Comparison of ENCODE assay signal across 10 mouse cellular contexts in the genomic region with DNA sequence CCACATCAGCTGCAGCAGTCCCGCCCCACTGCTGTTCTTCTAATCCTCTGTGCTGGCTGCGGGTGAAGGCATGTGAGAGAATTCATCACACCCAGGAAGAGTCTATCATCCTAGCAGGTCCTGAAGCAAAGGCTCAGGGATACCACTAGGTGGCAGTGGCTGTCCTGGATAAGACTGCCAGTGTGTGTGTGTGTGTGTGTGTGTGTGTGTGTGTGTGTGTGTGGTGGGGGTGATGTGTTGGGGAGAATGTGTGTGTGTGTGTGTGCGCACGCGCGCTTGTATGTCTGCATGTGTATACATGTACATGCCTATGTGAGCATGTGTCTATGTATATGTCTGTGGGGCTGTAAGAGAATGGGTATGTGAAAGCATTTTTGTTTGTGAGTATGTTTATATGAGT. TPM values are rescaled to one million over a fixed set of nuclear protein-coding genes. Genes with fewer than 3 reads are reported as not detected.
DNase-seq lines count a peak whose midpoint lies in the region; ATAC-seq and TF ChIP-seq lines count a peak whose summit lies in the region.
"Had no signal": no experiment of that assay in that cellular context is flagged by ENCODE, and none has a peak within 500 bp of the region (broad histone marks: within the 10 kb centered on the region; RNA-seq: fewer than 3 reads in every experiment).

No protein-coding gene starts in this region.

- no peak overlapping the region for H3K9ac ChIP-seq in kidney, embryonic 16.5 days (replicated peaks; ENCODE audit: low read length)
- no peak overlapping the region for H3K9ac ChIP-seq in MEL (ENCODE audit: control insufficient read depth, low read depth, low read length, poor library complexity, severe bottlenecking)
- no peak overlapping the region for H3K9ac ChIP-seq in forebrain, postnatal 0 days
- no peak overlapping the region for H3K9ac ChIP-seq in midbrain, embryonic 13.5 days (replicated peaks)
- H3K9ac ChIP-seq: limb, embryonic 15.5 days had no signal

- TF ChIP-seq CTCF in C2C12 (IDR thresholded peaks at IDR 0.05; ENCODE audit: control insufficient read depth, insufficient read depth, insufficient read length), result peak; percentile 76
- TF ChIP-seq CTCF in MEL (IDR thresholded peaks at IDR 0.05 in 2 of 3, conservative IDR thresholded peaks at IDR 0.05 in 1 of 3; ENCODE audit: control insufficient read depth in 1 of 3, insufficient read depth in 1 of 3, low read depth in 2 of 3, low read length in 3 of 3, poor library complexity in 1 of 3, severe bottlenecking in 1 of 3), result peak; percentile 47 to 72 (median 67); a peak in 5 of 6 replicates
- TF ChIP-seq CTCF in forebrain, postnatal 0 days (IDR thresholded peaks at IDR 0.05; ENCODE audit: low read depth), result peak; percentile 95

- H3K79me3 ChIP-seq in C2C12 (ENCODE audit: low read depth), result no peaks in the 10 kb centered on the region

- peak; percentile 67 for DNase-seq in kidney, postnatal 10 days
- DNase-seq in MEL (ENCODE audit: low read depth, low spot score), result peak; percentile 55
- peak; percentile 67 for DNase-seq in forebrain, postnatal 0 days
- no peak for DNase-seq in frontal cortex, postnatal 14 days (ENCODE audit: low spot score in 2 of 2)
- no peak for DNase-seq in kidney, adult 9 months

- H3K27me3 ChIP-seq in kidney, embryonic 16.5 days (ENCODE audit: insufficient read depth, low read length), result no peaks in the 10 kb centered on the region
- H3K27me3 ChIP-seq in C2C12 (ENCODE audit: control insufficient read depth, insufficient read depth, insufficient read length) (no peaks in the 10 kb centered on the region), MEL (ENCODE audit: control insufficient read depth in 1 of 2, insufficient read depth in 2 of 2, low read length in 2 of 2) (no peaks in the 10 kb centered on the region; a peak in 1 of 4 replicates)
- H3K27me3 ChIP-seq in forebrain, postnatal 0 days (ENCODE audit: insufficient read depth, low read length), result no peaks in the 10 kb centered on the region
- no peaks in the 10 kb centered on the region for H3K27me3 ChIP-seq in midbrain, embryonic 13.5 days

- no peak overlapping the region for H3K4me3 ChIP-seq in kidney, embryonic 16.5 days (ENCODE audit: low read length)
- no peak overlapping the region for H3K4me3 ChIP-seq in C2C12 (ENCODE audit: insufficient read depth, poor library complexity, severe bottlenecking)
- no peak overlapping the region for H3K4me3 ChIP-seq in MEL (ENCODE audit: control insufficient read depth in 1 of 2, insufficient read depth in 1 of 2, low read depth in 2 of 2, low read length in 2 of 2)
- H3K4me3 ChIP-seq in forebrain, postnatal 0 days (ENCODE audit: low read depth, low read length), result no peak overlapping the region
- no peak overlapping the region for H3K4me3 ChIP-seq in midbrain, embryonic 13.5 days (replicated peaks)
- H3K4me3 ChIP-seq: erythroblast, embryonic 14.5 days; limb, embryonic 15.5 days had no signal

- H3K9me3 ChIP-seq in kidney, embryonic 16.5 days (ENCODE audit: low read length), result no peaks in the 10 kb centered on the region
- H3K9me3 ChIP-seq in MEL (replicated peaks; ENCODE audit: insufficient read depth, low read length), result no peaks in the 10 kb centered on the region
- no peaks in the 10 kb centered on the region for H3K9me3 ChIP-seq in forebrain, postnatal 0 days (ENCODE audit: low read length)
- no peaks in the 10 kb centered on the region for H3K9me3 ChIP-seq in midbrain, embryonic 13.5 days
- H3K9me3 ChIP-seq: limb, embryonic 15.5 days had no signal

- no peak for ATAC-seq in kidney, embryonic 16.5 days (ENCODE audit: low FRiP score, low TSS enrichment)
- ATAC-seq in forebrain, postnatal 0 days, result peak; percentile 62
- ATAC-seq in midbrain, embryonic 13.5 days, result 0 out of 2 replicates have a peak, but pooled peaks have one; percentile 21

- no peaks in the 10 kb centered on the region for H3K79me2 ChIP-seq in C2C12 (ENCODE audit: control insufficient read depth, insufficient read depth)
- no peaks in the 10 kb centered on the region for H3K79me2 ChIP-seq in MEL (ENCODE audit: control insufficient read depth, insufficient read depth, low read length, poor library complexity)

- TF ChIP-seq RAD21 in MEL (IDR thresholded peaks at IDR 0.05; ENCODE audit: low read depth, low read length), result peak; percentile 61

- no peak overlapping the region for H3K27ac ChIP-seq in kidney, embryonic 16.5 days (ENCODE audit: low read length)
- no peak overlapping the region for H3K27ac ChIP-seq in MEL (ENCODE audit: control insufficient read depth, low read depth, low read length)
- no peak overlapping the region for H3K27ac ChIP-seq in forebrain, postnatal 0 days (ENCODE audit: low read depth, low read length)
- H3K27ac ChIP-seq in midbrain, embryonic 13.5 days, result no peak overlapping the region
- H3K27ac ChIP-seq: limb, embryonic 15.5 days had no signal

- no peak overlapping the region for H3K4me2 ChIP-seq in kidney, embryonic 16.5 days (replicated peaks; ENCODE audit: low read depth, low read length)
- H3K4me2 ChIP-seq in forebrain, postnatal 0 days (ENCODE audit: low read depth), result no peak overlapping the region
- no peak overlapping the region for H3K4me2 ChIP-seq in midbrain, embryonic 13.5 days (replicated peaks)
- H3K4me2 ChIP-seq: limb, embryonic 15.5 days had no signal

- H3K4me1 ChIP-seq in kidney, embryonic 16.5 days (ENCODE audit: insufficient read depth, low read length), result peaks cover 16% of the 10 kb centered on the region
- no peaks in the 10 kb centered on the region for H3K4me1 ChIP-seq in MEL (ENCODE audit: control insufficient read depth in 1 of 2, insufficient read depth in 2 of 2, low read length in 2 of 2)
- H3K4me1 ChIP-seq in forebrain, postnatal 0 days (ENCODE audit: insufficient read depth), result no peaks in the 10 kb centered on the region
- no peaks in the 10 kb centered on the region for H3K4me1 ChIP-seq in midbrain, embryonic 13.5 days (replicated peaks)

- TF ChIP-seq POLR2A in MEL (IDR thresholded peaks at IDR 0.05; ENCODE audit: control insufficient read depth in 1 of 2, insufficient read depth in 1 of 2, low read depth in 1 of 2, low read length in 2 of 2, poor library complexity in 1 of 2), result no peak

- TF ChIP-seq EP300 in MEL (IDR thresholded peaks at IDR 0.05; ENCODE audit: low read depth in 1 of 2, low read length in 2 of 2), result no peak

- no peaks in the 10 kb centered on the region for H3K36me3 ChIP-seq in kidney, embryonic 16.5 days (ENCODE audit: insufficient read depth, low read length)
- H3K36me3 ChIP-seq in C2C12 (ENCODE audit: control insufficient read depth, insufficient read depth) (no peaks in the 10 kb centered on the region), MEL (ENCODE audit: control insufficient read depth in 1 of 2, insufficient read depth in 2 of 2, low read length in 2 of 2) (no peaks in the 10 kb centered on the region)
- no peaks in the 10 kb centered on the region for H3K36me3 ChIP-seq in forebrain, postnatal 0 days (ENCODE audit: insufficient read depth)
- no peaks in the 10 kb centered on the region for H3K36me3 ChIP-seq in midbrain, embryonic 13.5 days
- H3K36me3 ChIP-seq: limb, embryonic 15.5 days had no signal

- WGBS in kidney, embryonic 16.5 days, result 71% methylated on average over 6 of the region's 6 CpGs
- WGBS in forebrain, postnatal 0 days, result 72% methylated on average over 6 of the region's 6 CpGs
- 76% methylated on average over 6 of the region's 6 CpGs for WGBS in midbrain, embryonic 13.5 days

- H3ac ChIP-seq in C2C12 (ENCODE audit: control insufficient read depth, insufficient read length, low read depth), result no peak overlapping the region

TF ChIP-seq in C2C12, 6 proteins besides CTCF, POLR2A, EP300 and RAD21 (continues in another document):
- TF ChIP-seq MYOG (IDR thresholded peaks at IDR 0.05; ENCODE audit: control insufficient read depth, extremely low read depth, insufficient read length), result no peak
- TF ChIP-seq MAX (IDR thresholded peaks at IDR 0.05), result no peak
- TF ChIP-seq FOSL1 (IDR thresholded peaks at IDR 0.05; ENCODE audit: insufficient read depth, low read length, poor library complexity, severe bottlenecking), result no peak
- TF ChIP-seq USF1 (IDR thresholded peaks at IDR 0.05; ENCODE audit: low read depth), result no peak

TF ChIP-seq in MEL, 35 proteins besides CTCF, POLR2A, EP300 and RAD21 (continues in another document):
- TF ChIP-seq MAX (IDR thresholded peaks at IDR 0.05; ENCODE audit: low read length) (no peak), BHLHE40 (IDR thresholded peaks at IDR 0.05; ENCODE audit: borderline replicate concordance, low read depth, low read length) (no peak), POLR2AphosphoS5 (IDR thresholded peaks at IDR 0.05; ENCODE audit: borderline replicate concordance, low read depth, low read length) (no peak), SMC3 (IDR thresholded peaks at IDR 0.05; ENCODE audit: low read depth, low read length) (peak; percentile 70)

RNA-seq across cellular contexts. Expression of gene Aldh1a3, which starts 17.9 kb away (rescaled TPM):
- polyA plus RNA-seq in kidney, embryonic 16.5 days (2015; fragmentation: Nextera tagmentation; extraction: Ambion mirVana), result 43.4 and 48.6 TPM in 2 replicates
- polyA plus RNA-seq in C2C12 (2012; fragmentation: generic; extraction: Trizol) (4.0 TPM), MEL (2012; ENCODE audit: insufficient read depth in 1 of 2, insufficient read length in 2 of 2, low read depth in 1 of 2, low replicate concordance in 2 of 2, missing spikeins in 1 of 2) (10 to 100 TPM in 1 of 2 experiments, not detected in 1; 43.4 TPM)
- 13.4 and 31.8 TPM in 2 replicates for total RNA-seq in MEL (2012; rRNA removed)
- total RNA-seq in forebrain, postnatal 0 days (2014; rRNA removed), result 2.8 and 4.0 TPM in 2 replicates
- polyA plus RNA-seq in forebrain, postnatal 0 days (2015; fragmentation: Nextera tagmentation; extraction: Ambion mirVana), result 3.2 and 3.3 TPM in 2 replicates
- 0.71 and 0.93 TPM in 2 replicates for polyA plus RNA-seq in midbrain, embryonic 13.5 days (2015; fragmentation: Nextera tagmentation; extraction: Ambion mirVana)
- polyA plus RNA-seq: erythroblast, embryonic 14.5 days had no signal

RNA-seq across cellular contexts. Expression of gene Lrrk1, which starts 21.3 kb away (rescaled TPM):
- polyA plus RNA-seq in kidney, embryonic 16.5 days (2015; fragmentation: Nextera tagmentation; extraction: Ambion mirVana), result 16.7 and 18.1 TPM in 2 replicates
- polyA plus RNA-seq in C2C12 (2012; fragmentation: generic; extraction: Trizol) (41.8 TPM), MEL (2012; ENCODE audit: insufficient read depth in 1 of 2, insufficient read length in 2 of 2, low read depth in 1 of 2, low replicate concordance in 2 of 2, missing spikeins in 1 of 2) (10 to 100 TPM in 1 of 2 experiments, not detected in 1; 19.1 TPM)
- total RNA-seq in MEL (2012; rRNA removed), result 9.1 and 9.8 TPM in 2 replicates
- 3.1 and 3.3 TPM in 2 replicates for total RNA-seq in forebrain, postnatal 0 days (2014; rRNA removed)
- 1.3 and 2.2 TPM in 2 replicates for polyA plus RNA-seq in forebrain, postnatal 0 days (2015; fragmentation: Nextera tagmentation; extraction: Ambion mirVana)
- polyA plus RNA-seq in midbrain, embryonic 13.5 days (2015; fragmentation: Nextera tagmentation; extraction: Ambion mirVana), result 2.8 and 2.9 TPM in 2 replicates

RNA-seq across cellular contexts. Expression of gene Gm10974, which starts 43.7 kb away (rescaled TPM):
- polyA plus RNA-seq in kidney, embryonic 16.5 days (2015; fragmentation: Nextera tagmentation; extraction: Ambion mirVana), result not detected in 2 replicates
- not detected for polyA plus RNA-seq in C2C12 (2012; fragmentation: generic; extraction: Trizol)
- not detected in 2 replicates for total RNA-seq in MEL (2012; rRNA removed)
- not detected for polyA plus RNA-seq in MEL (2012; ENCODE audit: insufficient read depth in 1 of 2, insufficient read length in 2 of 2, low read depth in 1 of 2, low replicate concordance in 2 of 2, missing spikeins in 1 of 2)
- not detected in 2 replicates for total RNA-seq in forebrain, postnatal 0 days (2014; rRNA removed)
- not detected in 2 replicates for polyA plus RNA-seq in forebrain, postnatal 0 days (2015; fragmentation: Nextera tagmentation; extraction: Ambion mirVana)
- not detected in 2 replicates for polyA plus RNA-seq in midbrain, embryonic 13.5 days (2015; fragmentation: Nextera tagmentation; extraction: Ambion mirVana)
- polyA plus RNA-seq: erythroblast, embryonic 14.5 days; limb, embryonic 15.5 days had no signal

Comparison
In these comparisons a context has a peak if more than half of its experiments do, and no peak if none do; other contexts are left out.
1. DNase-seq: peak in kidney, postnatal 10 days (single experiment), MEL (single experiment) and forebrain, postnatal 0 days (single experiment); none in frontal cortex, postnatal 14 days (0 of 2) and kidney, adult 9 months (single experiment).
2. Peak in every context shown above with its lines, with median percentiles within 50 percentile points of each other: CTCF ChIP-seq.